Mouse (Mus musculus) lung, adult 2 months (tissue): ENCODE measurements around the gene Ank.

Source experiments
- CTCF ChIP-seq: fragments of 200-500 bp; IDR thresholded peaks from 2 replicates; pipeline ENCODE4 v1.5.1; 2011; ENCODE audit warnings: mild to moderate bottlenecking, low read length, control low read depth; ENCODE audit not compliant: insufficient read depth
- POLR2A ChIP-seq: fragments of 200-500 bp; IDR thresholded peaks from 2 replicates; pipeline ENCODE4 v1.6.1; 2011; ENCODE audit warnings: low read depth, mild to moderate bottlenecking, control low read depth, low read length, borderline replicate concordance; ENCODE audit errors: extremely low read depth

DNA sequence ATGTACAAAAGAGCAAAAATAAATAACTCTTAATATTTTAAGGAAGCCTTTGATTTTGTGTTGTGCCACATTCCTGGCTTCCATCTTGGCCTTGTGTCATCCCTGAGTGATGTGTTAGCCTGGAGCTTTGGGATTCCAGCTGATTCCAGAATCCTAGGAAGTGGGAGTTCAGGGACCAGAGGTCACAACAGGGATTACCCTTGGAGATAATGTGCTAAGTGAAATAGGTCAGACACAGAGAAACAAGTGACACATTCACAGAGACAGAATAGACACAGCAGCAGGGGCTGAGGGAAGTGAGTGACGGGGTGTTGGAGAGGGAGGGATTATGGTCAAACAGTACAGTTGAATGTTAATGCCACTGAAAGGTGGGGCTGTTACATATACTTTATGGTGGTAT, 26.3 kb downstream of the Ank start:
- TF ChIP-seq CTCF, result no peak
- TF ChIP-seq POLR2A, result no peak
